ENCODE assay signal across 20 mouse cellular contexts in genomic region chr1:35783427-35783826, GRCm38 (mm10).
DNase-seq lines count a peak whose midpoint lies in the region; ATAC-seq and TF ChIP-seq lines count a peak whose summit lies in the region.
"Had no signal": no experiment of that assay in that cellular context is flagged by ENCODE, and none has a peak within 500 bp of the region (broad histone marks: within the 10 kb centered on the region; RNA-seq: fewer than 3 reads in every experiment).

No protein-coding gene starts in this region.

- H3K4me1 ChIP-seq in kidney, postnatal 0 days (replicated peaks; ENCODE audit: insufficient read depth, low read length): no peaks in the 10 kb centered on the region
- no peaks in the 10 kb centered on the region for H3K4me1 ChIP-seq in kidney, embryonic 14.5 days (ENCODE audit: control insufficient read depth, insufficient read depth, low read length)
- no peaks in the 10 kb centered on the region for H3K4me1 ChIP-seq in CH12.LX (ENCODE audit: control insufficient read depth in 1 of 2, insufficient read depth in 2 of 2)
- H3K4me1 ChIP-seq: embryonic facial prominence, embryonic 15.5 days; forebrain, embryonic 10.5 days; limb, embryonic 10.5 days; midbrain, embryonic 12.5 days had no signal

- H3K4me2 ChIP-seq in kidney, postnatal 0 days (ENCODE audit: low read length): no peak overlapping the region
- H3K4me2 ChIP-seq in kidney, embryonic 14.5 days (replicated peaks; ENCODE audit: low read depth, low read length): no peak overlapping the region
- no peak overlapping the region for H3K4me2 ChIP-seq in CH12.LX (ENCODE audit: insufficient read depth, low read depth, poor library complexity, severe bottlenecking)
- H3K4me2 ChIP-seq: embryonic facial prominence, embryonic 15.5 days; midbrain, embryonic 12.5 days had no signal

- peak; percentile 56 for TF ChIP-seq RAD21 in CH12.LX (IDR thresholded peaks at IDR 0.05; ENCODE audit: low read depth, low read length)

- H3K27ac ChIP-seq in kidney, postnatal 0 days: no peak overlapping the region
- no peak overlapping the region for H3K27ac ChIP-seq in kidney, embryonic 14.5 days (ENCODE audit: low read depth, low read length)
- H3K27ac ChIP-seq in CH12.LX (ENCODE audit: insufficient read depth, low read depth): no peak overlapping the region
- H3K27ac ChIP-seq: embryonic facial prominence, embryonic 15.5 days; forebrain, embryonic 10.5 days; limb, embryonic 10.5 days; midbrain, embryonic 12.5 days had no signal

- H3K36me3 ChIP-seq in kidney, postnatal 0 days (ENCODE audit: insufficient read depth, low read length): no peaks in the 10 kb centered on the region
- H3K36me3 ChIP-seq in kidney, embryonic 14.5 days (ENCODE audit: control insufficient read depth, insufficient read depth, low read length): no peaks in the 10 kb centered on the region
- H3K36me3 ChIP-seq in CH12.LX (replicated peaks in 1 of 2; ENCODE audit: control insufficient read depth in 1 of 2, insufficient read depth in 1 of 2, low read length in 1 of 2): no peaks in the 10 kb centered on the region
- H3K36me3 ChIP-seq: embryonic facial prominence, embryonic 15.5 days; forebrain, embryonic 10.5 days; limb, embryonic 10.5 days; midbrain, embryonic 12.5 days had no signal

- dilution Hi-C loops in CH12.LX (cut with MboI; ENCODE audit: extremely low pct_ligation_motif_present, extremely low pct_unique_long_range_greater_than_20kb, low sequenced_read_pairs): no loop called here

- DNase-seq in CD4-positive, CD25-positive, alpha-beta regulatory T cell, adult 2 months (ENCODE audit: low read depth, low spot score): peak; percentile 12
- no peak for DNase-seq in kidney, postnatal 0 days (ENCODE audit: low spot score)
- no peak for DNase-seq in CH12.LX (ENCODE audit: extremely low read depth)
- peak; percentile 1 for DNase-seq in naive thymus-derived CD4-positive, alpha-beta T cell, adult 2 months (ENCODE audit: low read depth)
- no peak for DNase-seq in layer of hippocampus, adult 9-10 months (ENCODE audit: low spot score)
- no peak for DNase-seq in adrenal gland, adult 18-20 months (ENCODE audit: low spot score in 2 of 2)
- DNase-seq: adrenal gland, postnatal 25 days; cerebellum, adult 11 months; embryo, embryonic 11 days; forebrain, postnatal 0 days; heart, adult 18-20 months; liver, postnatal 0 days; lung, postnatal 10 days had no signal

- no peak for TF ChIP-seq EP300 in CH12.LX (IDR thresholded peaks at IDR 0.05; ENCODE audit: low read length)

- no peak overlapping the region for H3K9ac ChIP-seq in kidney, postnatal 0 days (ENCODE audit: low read depth, low read length)
- H3K9ac ChIP-seq in kidney, embryonic 14.5 days (ENCODE audit: low read depth, low read length): no peak overlapping the region
- no peak overlapping the region for H3K9ac ChIP-seq in CH12.LX (ENCODE audit: insufficient read depth, low read depth)
- H3K9ac ChIP-seq: embryonic facial prominence, embryonic 15.5 days; forebrain, postnatal 0 days; liver, postnatal 0 days; midbrain, embryonic 12.5 days had no signal

- no peaks in the 10 kb centered on the region for H3K27me3 ChIP-seq in kidney, postnatal 0 days (ENCODE audit: insufficient read depth, low read length)
- no peaks in the 10 kb centered on the region for H3K27me3 ChIP-seq in kidney, embryonic 14.5 days (ENCODE audit: control insufficient read depth, insufficient read depth, low read length)
- no peaks in the 10 kb centered on the region for H3K27me3 ChIP-seq in CH12.LX (replicated peaks)
- H3K27me3 ChIP-seq: embryonic facial prominence, embryonic 15.5 days; midbrain, embryonic 12.5 days had no signal

- no peak for TF ChIP-seq POLR2A in CH12.LX (IDR thresholded peaks at IDR 0.05; ENCODE audit: low read depth, low read length)

- H3K9me3 ChIP-seq in kidney, postnatal 0 days (replicated peaks; ENCODE audit: low read length): no peaks in the 10 kb centered on the region
- H3K9me3 ChIP-seq in kidney, embryonic 14.5 days (ENCODE audit: control insufficient read depth, low read length): no peaks in the 10 kb centered on the region
- H3K9me3 ChIP-seq in CH12.LX (replicated peaks; ENCODE audit: low read length): no peaks in the 10 kb centered on the region
- H3K9me3 ChIP-seq: embryonic facial prominence, embryonic 15.5 days; forebrain, embryonic 10.5 days; limb, embryonic 10.5 days; midbrain, embryonic 12.5 days had no signal

- 42% methylated on average over 6 of the region's 6 CpGs for WGBS in kidney, postnatal 0 days
- 53% methylated on average over 6 of the region's 6 CpGs for WGBS in kidney, embryonic 14.5 days

- ATAC-seq in CD4-positive, CD25-positive, alpha-beta regulatory T cell, adult 4 months: no peak
- no peak for ATAC-seq in kidney, postnatal 0 days (replicated peaks; ENCODE audit: low FRiP score, low read depth)
- no peak for ATAC-seq in kidney, embryonic 14.5 days (ENCODE audit: low FRiP score, low TSS enrichment)
- ATAC-seq: forebrain, postnatal 0 days; hindbrain, embryonic 16.5 days had no signal

- no peaks in the 10 kb centered on the region for H3K79me2 ChIP-seq in CH12.LX (replicated peaks; ENCODE audit: control insufficient read depth, extremely low read depth, insufficient read depth, poor library complexity, severe bottlenecking)

- TF ChIP-seq CTCF in kidney, postnatal 0 days (IDR thresholded peaks at IDR 0.05; ENCODE audit: low read depth): peak; percentile 48
- TF ChIP-seq CTCF in CH12.LX (conservative IDR thresholded peaks at IDR 0.05 in 1 of 2, IDR thresholded peaks at IDR 0.05 in 1 of 2; ENCODE audit: low read depth in 2 of 2, low read length in 2 of 2): peak in 1 of 2 experiments; percentile 63; a peak in 2 of 4 replicates

- in situ Hi-C loops in CH12.LX (cut with MboI; ENCODE audit: low pct_ligation_motif_present, low pct_unique_long_range_greater_than_20kb, low sequenced_read_pairs): no loop called here

- H3K4me3 ChIP-seq in kidney, postnatal 0 days (replicated peaks; ENCODE audit: low read depth, low read length): no peak overlapping the region
- no peak overlapping the region for H3K4me3 ChIP-seq in kidney, embryonic 14.5 days (ENCODE audit: low read length)
- no peak overlapping the region for H3K4me3 ChIP-seq in CH12.LX (replicated peaks in 1 of 3; ENCODE audit: low read depth in 2 of 3, low read length in 2 of 3, poor library complexity in 1 of 3)
- H3K4me3 ChIP-seq: embryonic facial prominence, embryonic 15.5 days; forebrain, embryonic 10.5 days; limb, embryonic 10.5 days; midbrain, embryonic 12.5 days had no signal

TF ChIP-seq in CH12.LX, 34 proteins besides CTCF, POLR2A, EP300 and RAD21:
- no peak for TF ChIP-seq KAT2A (IDR thresholded peaks at IDR 0.05; ENCODE audit: insufficient replicate concordance, low read length)
- TF ChIP-seq PAX5 (IDR thresholded peaks at IDR 0.05; ENCODE audit: low read length): no peak
- TF ChIP-seq SMC3 (IDR thresholded peaks at IDR 0.05; ENCODE audit: low read depth, low read length): peak; percentile 68
TF ChIP-seq in CH12.LX: peak in this region for 1.

Comparison
In these comparisons a context has a peak if more than half of its experiments do, and no peak if none do; other contexts are left out.
1. DNase-seq: peak in CD4-positive, CD25-positive, alpha-beta regulatory T cell, adult 2 months (single experiment) and naive thymus-derived CD4-positive, alpha-beta T cell, adult 2 months (single experiment); none in kidney, postnatal 0 days (single experiment), CH12.LX (single experiment), layer of hippocampus, adult 9-10 months (single experiment) and adrenal gland, adult 18-20 months (0 of 2).